Mouse (Mus musculus) liver, adult 2 months (tissue): Measurements from ENCODE around the gene Pigp.

Experiments
- CTCF ChIP-seq: fragments of 200-500 bp; IDR thresholded peaks from 2 replicates; pipeline ENCODE4 v1.5.1; 2011; ENCODE audit warnings: low read depth, low read length, control low read depth
- POLR2A ChIP-seq: fragments of 200-500 bp; IDR thresholded peaks from 2 replicates; pipeline ENCODE4 v1.6.1; 2011; ENCODE audit warnings: low read length, control low read depth; ENCODE audit not compliant: insufficient read depth; ENCODE audit errors: extremely low read depth

DNA sequence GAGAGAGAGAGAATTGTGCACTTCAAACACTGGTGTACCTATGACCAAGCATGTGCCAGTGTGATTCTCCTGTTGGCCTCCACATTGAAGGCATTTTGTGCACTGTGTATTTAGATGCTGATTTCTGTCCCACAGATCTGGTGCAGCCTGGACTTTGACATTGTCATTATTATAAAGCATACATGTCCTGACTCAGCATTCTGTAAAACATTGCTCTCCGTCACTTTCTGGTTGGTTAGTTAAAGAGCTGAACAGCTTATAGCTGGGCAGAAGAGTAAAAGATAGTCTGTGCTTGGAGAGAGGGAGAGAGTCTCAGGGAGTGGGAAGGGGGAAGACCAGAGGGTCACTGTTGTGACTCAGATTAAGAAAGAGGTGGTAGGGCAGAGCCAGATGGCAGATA is 25.9 kb downstream of the Pigp start:
- TF ChIP-seq CTCF (no peak), POLR2A (no peak)
